8 mouse cellular contexts compared by ENCODE assay signal in the genomic region with DNA sequence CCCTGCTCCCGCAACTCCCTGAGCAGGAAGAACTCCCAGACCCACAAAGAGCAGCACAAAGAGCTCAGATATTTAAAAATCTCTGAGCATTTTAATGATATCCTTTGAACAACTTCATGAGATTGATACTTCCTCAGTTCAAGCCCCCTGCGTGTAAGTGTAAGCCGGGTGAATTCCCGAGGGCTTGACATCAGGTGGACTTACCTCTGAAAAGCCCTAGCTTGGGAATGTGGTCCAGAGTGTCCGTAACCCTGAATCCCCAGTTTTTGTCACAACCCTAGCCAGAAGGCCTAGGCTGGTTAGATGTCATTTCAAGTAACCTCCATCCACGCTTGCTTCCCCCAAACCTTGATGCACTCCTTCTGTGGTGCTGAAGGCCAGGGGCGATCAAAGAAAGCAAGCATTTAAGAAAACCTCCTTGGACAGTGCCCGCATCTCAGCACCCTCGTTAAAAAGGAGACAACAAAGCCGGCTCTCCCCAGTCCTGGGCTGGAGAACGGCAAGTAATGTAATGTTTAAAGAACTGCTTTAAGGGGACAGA. TPM values are rescaled to one million over a fixed set of nuclear protein-coding genes. Genes with fewer than 3 reads are reported as not detected.
A peak's percentile ranks its signal among the peaks of the same experiment; 100 is the strongest.
DNase-seq lines count a peak whose midpoint lies in the region; ATAC-seq and TF ChIP-seq lines count a peak whose summit lies in the region.

No protein-coding gene starts in this region.

- peak overlapping the region; percentile 75 for H3K27ac ChIP-seq in limb, embryonic 15.5 days
- H3K27ac ChIP-seq in stomach, postnatal 0 days (replicated peaks), result 0 out of 2 replicates have a peak overlapping the region, but pooled peaks have one; percentile 18

- H3K27me3 ChIP-seq in limb, embryonic 15.5 days, result no peaks in the 10 kb centered on the region
- no peaks in the 10 kb centered on the region for H3K27me3 ChIP-seq in stomach, postnatal 0 days (ENCODE audit: control insufficient read depth, insufficient read depth, low read length)

- no peaks in the 10 kb centered on the region for H3K9me3 ChIP-seq in limb, embryonic 15.5 days
- H3K9me3 ChIP-seq in stomach, postnatal 0 days (ENCODE audit: control insufficient read depth, low read length), result no peaks in the 10 kb centered on the region

- H3K4me1 ChIP-seq in limb, embryonic 15.5 days, result peaks cover 18% of the 10 kb centered on the region
- H3K4me1 ChIP-seq in stomach, postnatal 0 days (replicated peaks; ENCODE audit: control insufficient read depth, insufficient read depth), result no peaks in the 10 kb centered on the region

- peaks cover 2% of the 10 kb centered on the region; the same call in 1 of the 2 replicates for H3K36me3 ChIP-seq in limb, embryonic 15.5 days
- no peaks in the 10 kb centered on the region for H3K36me3 ChIP-seq in stomach, postnatal 0 days (ENCODE audit: control insufficient read depth, insufficient read depth, low read length)

- no peak for TF ChIP-seq CTCF in stomach, postnatal 0 days (IDR thresholded peaks at IDR 0.05; ENCODE audit: low read depth)

- peak overlapping the region; percentile 17; the same call in 1 of the 2 replicates for H3K9ac ChIP-seq in limb, embryonic 15.5 days
- H3K9ac ChIP-seq in stomach, postnatal 0 days (ENCODE audit: low read length), result peak overlapping the region; percentile 43

- WGBS in limb, embryonic 15.5 days, result 36% methylated on average over 11 of the region's 11 CpGs
- WGBS in stomach, postnatal 0 days, result 44% methylated on average over 11 of the region's 11 CpGs

- peak overlapping the region; percentile 77 for H3K4me2 ChIP-seq in limb, embryonic 15.5 days
- peak overlapping the region; percentile 93 for H3K4me2 ChIP-seq in stomach, postnatal 0 days (replicated peaks; ENCODE audit: low read depth)

- no peak for TF ChIP-seq EP300 in stomach, postnatal 0 days (optimal IDR thresholded peaks at IDR 0.05)

- ATAC-seq in frontal cortex, adult (ENCODE audit: low TSS enrichment), result peak; percentile 17
- ATAC-seq in limb, embryonic 15.5 days (ENCODE audit: insufficient number of reproducible peaks, low FRiP score, low TSS enrichment, low read depth), result no peak
- ATAC-seq in stomach, postnatal 0 days (ENCODE audit: low FRiP score, low TSS enrichment), result 0 out of 2 replicates have a peak, but pooled peaks have one; percentile 18

- peak overlapping the region; percentile 68 for H3K4me3 ChIP-seq in limb, embryonic 15.5 days
- peak overlapping the region; percentile 79 for H3K4me3 ChIP-seq in stomach, postnatal 0 days (ENCODE audit: low read depth, low read length)

- no peak for DNase-seq in frontal cortex, postnatal 14 days (ENCODE audit: low spot score in 2 of 2)
- peak; percentile 8 for DNase-seq in thymus, postnatal 14 days
- no peak for DNase-seq in thymus, postnatal 4 days
- DNase-seq in stomach, postnatal 0 days (ENCODE audit: low spot score), result no peak
- no peak for DNase-seq in left cerebral cortex, adult 11 months (ENCODE audit: low spot score)
- no peak for DNase-seq in embryo, embryonic 9.5 days (ENCODE audit: extremely low spot score)

RNA-seq across cellular contexts. Expression of gene Urb1, which starts 0.6 kb away (rescaled TPM):
- 7.3 and 8.7 TPM in 2 replicates for polyA plus RNA-seq in limb, embryonic 15.5 days (2015; fragmentation: Nextera tagmentation; extraction: Ambion mirVana)
- polyA plus RNA-seq in stomach, postnatal 0 days (2015; fragmentation: Nextera tagmentation; extraction: Ambion mirVana), result 2.7 TPM in 2 replicates

RNA-seq across cellular contexts. Expression of gene Eva1c, which starts 15.7 kb away (rescaled TPM):
- polyA plus RNA-seq in limb, embryonic 15.5 days (2015; fragmentation: Nextera tagmentation; extraction: Ambion mirVana), result 1.2 and 2.1 TPM in 2 replicates
- polyA plus RNA-seq in stomach, postnatal 0 days (2015; fragmentation: Nextera tagmentation; extraction: Ambion mirVana), result 3.0 and 3.6 TPM in 2 replicates
